Mouse (Mus musculus): ENCODE results near the gene Gm20388. TPM values are rescaled to one million over a fixed set of nuclear protein-coding genes. Genes with fewer than 3 reads are reported as not detected.

Gene Gm20388
- polyA plus RNA-seq, 1 experiment from 2014 or later: not detected

DNA sequence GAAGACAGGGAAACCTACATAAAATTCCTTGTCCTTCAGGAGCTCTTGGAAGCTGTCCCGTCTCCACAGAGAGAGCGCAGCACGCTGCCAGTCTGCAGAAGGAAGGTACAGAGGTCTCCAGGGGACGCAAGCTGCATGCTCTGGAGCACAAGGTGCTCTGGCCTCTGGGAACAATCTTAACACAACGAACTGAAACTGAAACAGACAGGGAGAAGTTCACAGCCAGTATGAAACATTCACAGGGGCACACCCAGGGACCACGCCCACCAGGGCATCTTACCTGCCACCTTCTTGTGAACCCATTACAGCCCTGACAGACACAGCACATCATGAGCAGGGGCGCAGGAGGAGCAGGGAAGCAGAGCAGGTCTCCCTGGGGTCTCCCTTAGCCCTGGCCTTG lies 3373.3 kb downstream of the Gm20388 start:
- H3K4me3 ChIP-seq (ENCODE audit: control insufficient read depth in 1 of 2, insufficient read depth in 1 of 2, low read depth in 1 of 2, low read length in 2 of 2): no peak overlapping the region
- WGBS: 80% methylated on average over 7 of the region's 7 CpGs
- no peaks in the 10 kb centered on the region for H3K9me3 ChIP-seq (ENCODE audit: control insufficient read depth, low read length)
- no peaks in the 10 kb centered on the region for H3K27me3 ChIP-seq (ENCODE audit: control insufficient read depth, insufficient read depth, low read length)
- no peak for ATAC-seq (ENCODE audit: insufficient number of reproducible peaks, insufficient read depth, low FRiP score, low read depth)
- H3K27ac ChIP-seq (replicated peaks in 1 of 2; ENCODE audit: control insufficient read depth in 1 of 2, insufficient read depth in 1 of 2, low read depth in 2 of 2, low read length in 2 of 2): no peak overlapping the region
- no peak overlapping the region for H3K4me2 ChIP-seq (ENCODE audit: low read length)
- H3K36me3 ChIP-seq (ENCODE audit: control insufficient read depth, insufficient read depth, low read length): peaks cover 49% of the 10 kb centered on the region
- H3K9ac ChIP-seq (ENCODE audit: low read length): no peak overlapping the region
- peaks cover 7 to 8% of the 10 kb centered on the region in 2 experiments for H3K4me1 ChIP-seq (ENCODE audit: control insufficient read depth in 2 of 2, insufficient read depth in 2 of 2, low read length in 2 of 2)

DNA sequence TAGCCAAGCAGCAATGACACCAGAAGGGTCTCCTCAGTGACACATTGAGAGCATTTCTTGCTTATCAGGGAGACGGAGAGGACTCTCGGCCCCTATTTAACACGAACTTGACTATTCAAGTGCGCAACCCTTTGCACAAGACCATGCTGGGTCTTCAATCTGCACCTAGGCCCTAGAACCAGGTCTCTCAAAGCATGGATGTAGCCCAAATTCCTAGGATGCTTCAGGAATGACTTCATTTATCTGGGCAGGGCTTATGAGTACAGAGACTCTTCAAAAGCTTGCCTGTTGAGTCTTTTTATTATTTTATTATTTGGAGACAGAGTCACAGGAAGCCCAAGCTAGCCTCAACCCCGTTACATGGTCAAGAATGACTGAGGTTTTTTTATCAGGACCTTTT lies 3373.9 kb downstream of the Gm20388 start:
- no peak overlapping the region for H3K9ac ChIP-seq (ENCODE audit: low read length)
- ATAC-seq (ENCODE audit: insufficient number of reproducible peaks, insufficient read depth, low FRiP score, low read depth): no peak; the same call in 1 of the 2 replicates
- H3K36me3 ChIP-seq (ENCODE audit: control insufficient read depth, insufficient read depth, low read length): peaks cover 54% of the 10 kb centered on the region

DNA sequence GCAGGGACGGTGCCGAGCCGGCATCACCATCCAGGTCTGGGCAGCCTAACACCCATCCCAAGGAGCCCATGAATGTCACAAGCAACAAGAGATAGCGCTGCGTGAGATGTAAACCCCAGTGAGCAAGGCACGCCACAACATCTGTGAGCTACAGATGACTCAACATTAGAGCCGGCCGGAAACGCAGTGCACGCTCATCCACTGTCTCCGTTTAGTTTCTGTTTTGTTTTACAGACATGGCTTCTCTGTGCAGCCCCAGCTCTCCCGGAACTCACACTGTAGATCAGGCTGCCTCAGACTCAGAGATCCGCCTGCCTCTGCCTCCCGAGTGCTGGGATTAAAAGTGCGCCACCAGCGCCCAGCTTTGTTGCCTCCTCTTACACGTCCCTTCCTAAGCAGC lies 3376.7 kb downstream of the Gm20388 start:
- 94% methylated on average over 17 of the region's 17 CpGs for WGBS
- H3K36me3 ChIP-seq (ENCODE audit: control insufficient read depth, insufficient read depth, low read length): peaks cover 39% of the 10 kb centered on the region
- no peak overlapping the region for H3K4me3 ChIP-seq (ENCODE audit: control insufficient read depth in 1 of 2, insufficient read depth in 1 of 2, low read depth in 1 of 2, low read length in 2 of 2)
- H3K9me3 ChIP-seq (ENCODE audit: control insufficient read depth, low read length): no peaks in the 10 kb centered on the region
- H3K9ac ChIP-seq (ENCODE audit: low read length): no peak overlapping the region
- no peak overlapping the region for H3K4me2 ChIP-seq (ENCODE audit: low read length)
- no peak for ATAC-seq (ENCODE audit: insufficient number of reproducible peaks, insufficient read depth, low FRiP score, low read depth)
- H3K27ac ChIP-seq (replicated peaks in 1 of 2; ENCODE audit: control insufficient read depth in 1 of 2, insufficient read depth in 1 of 2, low read depth in 2 of 2, low read length in 2 of 2): no peak overlapping the region
- no peaks in the 10 kb centered on the region for H3K27me3 ChIP-seq (ENCODE audit: control insufficient read depth, insufficient read depth, low read length)
- peaks cover 9 to 15% of the 10 kb centered on the region in 2 experiments for H3K4me1 ChIP-seq (ENCODE audit: control insufficient read depth in 2 of 2, insufficient read depth in 2 of 2, low read length in 2 of 2)

More for the DNA sequence above, 3373.9 kb downstream of the Gm20388 start:
- H3K4me2 ChIP-seq (ENCODE audit: low read length): no peak overlapping the region
- no peak overlapping the region for H3K4me3 ChIP-seq (ENCODE audit: control insufficient read depth in 1 of 2, insufficient read depth in 1 of 2, low read depth in 1 of 2, low read length in 2 of 2)
- H3K4me1 ChIP-seq (ENCODE audit: control insufficient read depth in 2 of 2, insufficient read depth in 2 of 2, low read length in 2 of 2): peaks cover 7 to 8% of the 10 kb centered on the region in 2 experiments
- 36% methylated on average over 5 of the region's 5 CpGs for WGBS
- H3K27ac ChIP-seq (replicated peaks in 1 of 2; ENCODE audit: control insufficient read depth in 1 of 2, insufficient read depth in 1 of 2, low read depth in 2 of 2, low read length in 2 of 2): no peak overlapping the region
- no peaks in the 10 kb centered on the region for H3K27me3 ChIP-seq (ENCODE audit: control insufficient read depth, insufficient read depth, low read length)
- no peaks in the 10 kb centered on the region for H3K9me3 ChIP-seq (ENCODE audit: control insufficient read depth, low read length)

DNA sequence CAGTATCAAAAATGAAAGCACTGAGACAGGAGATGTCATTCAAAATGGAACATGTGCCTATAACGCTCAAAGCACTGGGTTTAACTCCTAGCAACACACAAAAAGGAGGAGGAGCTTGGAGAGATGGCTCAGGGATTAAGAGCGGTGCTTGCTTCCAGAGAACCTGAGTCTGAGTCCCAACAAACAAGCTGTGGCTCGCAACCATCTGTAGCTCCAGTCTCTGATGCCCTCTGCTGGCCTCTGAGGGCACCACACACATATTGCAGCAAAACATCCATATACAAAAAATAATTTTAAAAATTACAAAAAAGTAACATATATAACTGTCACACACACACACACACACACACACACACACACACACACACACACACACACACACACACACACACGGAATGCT lies 3379.5 kb downstream of the Gm20388 start:
- Histone ChIP-seq H3K9me3 (ENCODE audit: control insufficient read depth, low read length) (no peaks in the 10 kb centered on the region), H3K4me1 (ENCODE audit: control insufficient read depth in 2 of 2, insufficient read depth in 2 of 2, low read length in 2 of 2) (peaks cover 2 to 7% of the 10 kb centered on the region in 2 experiments; a peak in 2 of 4 replicates), H3K4me3 (ENCODE audit: control insufficient read depth in 1 of 2, insufficient read depth in 1 of 2, low read depth in 1 of 2, low read length in 2 of 2) (no peak overlapping the region), H3K4me2 (ENCODE audit: low read length) (no peak overlapping the region), H3K27ac (replicated peaks in 1 of 2; ENCODE audit: control insufficient read depth in 1 of 2, insufficient read depth in 1 of 2, low read depth in 2 of 2, low read length in 2 of 2) (no peak overlapping the region), H3K27me3 (ENCODE audit: control insufficient read depth, insufficient read depth, low read length) (no peaks in the 10 kb centered on the region), H3K9ac (ENCODE audit: low read length) (no peak overlapping the region), H3K36me3 (ENCODE audit: control insufficient read depth, insufficient read depth, low read length) (peaks cover 57% of the 10 kb centered on the region)
- no peak for ATAC-seq (ENCODE audit: insufficient number of reproducible peaks, insufficient read depth, low FRiP score, low read depth)
- WGBS: 82% methylated on average over 4 of the region's 4 CpGs

DNA sequence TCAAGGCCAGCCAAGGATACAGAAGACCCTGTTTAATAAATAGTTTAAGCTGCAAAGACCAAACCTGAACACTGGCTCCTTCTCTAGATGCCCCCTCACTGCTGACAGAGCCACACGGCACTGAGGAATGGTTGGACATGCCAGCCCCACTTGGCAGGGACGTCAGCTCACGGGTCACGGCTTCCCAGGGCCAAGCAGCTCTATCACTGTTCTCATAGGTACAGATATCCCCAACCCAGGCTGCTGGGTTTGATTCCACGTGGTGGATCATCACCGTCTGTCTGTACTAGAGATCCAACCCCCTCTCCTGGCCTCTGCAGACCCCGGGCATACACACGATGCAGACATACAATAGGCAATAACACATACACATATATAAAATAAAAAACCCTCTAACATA lies 3380.0 kb downstream of the Gm20388 start:
- 96% methylated on average over 8 of the region's 8 CpGs for whole genome bisulfite sequencing
- no peak overlapping the region for H3K4me3 ChIP-seq (ENCODE audit: control insufficient read depth in 1 of 2, insufficient read depth in 1 of 2, low read depth in 1 of 2, low read length in 2 of 2)
- H3K27me3 ChIP-seq (ENCODE audit: control insufficient read depth, insufficient read depth, low read length): no peaks in the 10 kb centered on the region
- H3K9ac ChIP-seq (ENCODE audit: low read length): no peak overlapping the region
- peaks cover 2 to 7% of the 10 kb centered on the region in 2 experiments; a peak in 2 of 4 replicates for H3K4me1 ChIP-seq (ENCODE audit: control insufficient read depth in 2 of 2, insufficient read depth in 2 of 2, low read length in 2 of 2)
- peaks cover 62% of the 10 kb centered on the region for H3K36me3 ChIP-seq (ENCODE audit: control insufficient read depth, insufficient read depth, low read length)
- H3K27ac ChIP-seq (replicated peaks in 1 of 2; ENCODE audit: control insufficient read depth in 1 of 2, insufficient read depth in 1 of 2, low read depth in 2 of 2, low read length in 2 of 2): no peak overlapping the region
- no peak for ATAC-seq (ENCODE audit: insufficient number of reproducible peaks, insufficient read depth, low FRiP score, low read depth)
- H3K4me2 ChIP-seq (ENCODE audit: low read length): no peak overlapping the region
- no peaks in the 10 kb centered on the region for H3K9me3 ChIP-seq (ENCODE audit: control insufficient read depth, low read length)

DNA sequence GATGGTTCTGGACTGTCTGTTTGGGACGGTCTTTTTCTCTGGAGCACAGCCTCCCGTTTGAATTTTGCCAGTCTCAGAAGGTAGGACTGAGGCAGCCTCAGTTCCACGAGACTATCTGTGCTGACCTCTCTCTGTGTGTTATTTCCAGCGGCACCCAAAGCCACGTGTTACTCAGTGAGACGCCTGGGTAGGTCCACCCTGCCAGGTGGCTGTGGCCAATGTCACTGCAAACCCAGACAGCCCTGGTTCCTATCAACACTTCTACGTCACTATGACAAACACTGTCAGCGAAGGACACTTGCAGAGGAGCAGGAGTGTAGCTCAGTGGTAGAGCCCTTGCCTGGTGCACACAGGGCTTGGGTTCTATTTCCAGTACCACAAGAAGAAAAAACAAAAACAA lies 3381.1 kb downstream of the Gm20388 start:
- ATAC-seq (ENCODE audit: insufficient number of reproducible peaks, insufficient read depth, low FRiP score, low read depth): peak; percentile 65; the same call in 1 of the 2 replicates
- peaks cover 64% of the 10 kb centered on the region for H3K36me3 ChIP-seq (ENCODE audit: control insufficient read depth, insufficient read depth, low read length)
- no peak overlapping the region for H3K9ac ChIP-seq (ENCODE audit: low read length)

DNA sequence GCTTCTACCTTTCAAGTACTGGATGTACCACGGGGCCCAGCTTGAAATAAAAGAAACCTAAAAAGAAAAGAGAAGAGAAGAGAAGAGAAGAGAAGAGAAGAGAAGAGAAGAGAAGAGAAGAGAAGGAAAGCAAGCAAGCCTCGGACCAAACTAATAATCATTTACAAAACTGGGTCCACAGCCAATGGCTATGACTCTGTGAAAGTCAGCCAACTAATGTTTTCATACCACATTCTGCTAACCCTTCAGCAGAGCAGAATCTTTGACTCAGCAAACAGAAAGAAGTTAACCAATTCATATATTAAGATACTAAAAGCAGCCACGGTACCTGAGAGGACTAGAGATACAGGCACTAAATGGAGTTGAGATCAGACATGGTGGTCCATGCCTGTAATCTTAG lies 3381.6 kb downstream of the Gm20388 start:
- Histone ChIP-seq H3K4me3 (ENCODE audit: control insufficient read depth in 1 of 2, insufficient read depth in 1 of 2, low read depth in 1 of 2, low read length in 2 of 2) (no peak overlapping the region), H3K4me1 (ENCODE audit: control insufficient read depth in 2 of 2, insufficient read depth in 2 of 2, low read length in 2 of 2) (peaks cover 2 to 7% of the 10 kb centered on the region in 2 experiments; a peak in 2 of 4 replicates), H3K9me3 (ENCODE audit: control insufficient read depth, low read length) (no peaks in the 10 kb centered on the region), H3K9ac (ENCODE audit: low read length) (no peak overlapping the region), H3K4me2 (ENCODE audit: low read length) (no peak overlapping the region), H3K36me3 (ENCODE audit: control insufficient read depth, insufficient read depth, low read length) (peaks cover 60% of the 10 kb centered on the region), H3K27ac (replicated peaks in 1 of 2; ENCODE audit: control insufficient read depth in 1 of 2, insufficient read depth in 1 of 2, low read depth in 2 of 2, low read length in 2 of 2) (no peak overlapping the region), H3K27me3 (ENCODE audit: control insufficient read depth, insufficient read depth, low read length) (no peaks in the 10 kb centered on the region)
- no peak for ATAC-seq (ENCODE audit: insufficient number of reproducible peaks, insufficient read depth, low FRiP score, low read depth)
- 84% methylated on average over 3 of the region's 3 CpGs for WGBS

More for the DNA sequence above, 3381.1 kb downstream of the Gm20388 start:
- 29% methylated on average over 8 of the region's 8 CpGs for WGBS
- H3K4me1 ChIP-seq (ENCODE audit: control insufficient read depth in 2 of 2, insufficient read depth in 2 of 2, low read length in 2 of 2): peaks cover 2 to 7% of the 10 kb centered on the region in 2 experiments; a peak in 2 of 4 replicates
- no peaks in the 10 kb centered on the region for H3K9me3 ChIP-seq (ENCODE audit: control insufficient read depth, low read length)
- H3K27me3 ChIP-seq (ENCODE audit: control insufficient read depth, insufficient read depth, low read length): no peaks in the 10 kb centered on the region
- H3K27ac ChIP-seq (replicated peaks in 1 of 2; ENCODE audit: control insufficient read depth in 1 of 2, insufficient read depth in 1 of 2, low read depth in 2 of 2, low read length in 2 of 2): 0 out of 4 replicates have a peak overlapping the region, but pooled peaks of 1 of the 2 experiments have one; percentile 35
- H3K4me3 ChIP-seq (ENCODE audit: control insufficient read depth in 1 of 2, insufficient read depth in 1 of 2, low read depth in 1 of 2, low read length in 2 of 2): no peak overlapping the region
- H3K4me2 ChIP-seq (ENCODE audit: low read length): 0 out of 2 replicates have a peak overlapping the region, but pooled peaks have one; percentile 0

DNA sequence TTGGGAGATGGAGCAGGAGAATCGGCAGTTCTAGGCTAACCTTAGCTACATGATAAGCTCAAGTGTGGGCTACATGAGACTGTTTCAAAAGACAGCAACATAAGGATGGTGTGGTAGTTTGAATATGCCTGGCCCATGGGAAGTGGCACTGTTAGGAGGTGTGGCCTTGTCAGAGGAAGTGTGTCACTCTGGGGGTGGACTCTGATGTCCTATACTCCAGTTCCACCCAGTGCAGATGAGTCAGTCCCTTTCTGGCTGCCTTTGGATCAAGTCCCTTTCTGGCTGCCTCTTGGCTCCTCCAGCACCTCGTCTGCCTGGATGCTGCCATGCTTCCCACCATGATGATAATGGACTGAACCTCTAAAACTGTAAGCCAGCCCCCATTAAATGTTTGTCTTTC lies 3382.1 kb downstream of the Gm20388 start:
- no peak for ATAC-seq (ENCODE audit: insufficient number of reproducible peaks, insufficient read depth, low FRiP score, low read depth)

More for the DNA sequence above, 3382.1 kb downstream of the Gm20388 start:
- 89% methylated on average over 2 of the region's 2 CpGs for WGBS
- Histone ChIP-seq H3K27me3 (ENCODE audit: control insufficient read depth, insufficient read depth, low read length) (no peaks in the 10 kb centered on the region), H3K9ac (ENCODE audit: low read length) (no peak overlapping the region), H3K36me3 (ENCODE audit: control insufficient read depth, insufficient read depth, low read length) (peaks cover 59% of the 10 kb centered on the region), H3K4me2 (ENCODE audit: low read length) (no peak overlapping the region), H3K4me1 (ENCODE audit: control insufficient read depth in 2 of 2, insufficient read depth in 2 of 2, low read length in 2 of 2) (peaks cover 2 to 7% of the 10 kb centered on the region in 2 experiments; a peak in 2 of 4 replicates), H3K9me3 (ENCODE audit: control insufficient read depth, low read length) (no peaks in the 10 kb centered on the region), H3K27ac (replicated peaks in 1 of 2; ENCODE audit: control insufficient read depth in 1 of 2, insufficient read depth in 1 of 2, low read depth in 2 of 2, low read length in 2 of 2) (no peak overlapping the region), H3K4me3 (ENCODE audit: control insufficient read depth in 1 of 2, insufficient read depth in 1 of 2, low read depth in 1 of 2, low read length in 2 of 2) (no peak overlapping the region)

Measured in heart, embryonic 14.5 days (tissue).